Mouse (Mus musculus): Measurements from ENCODE around the gene Rap1a. TPM values are rescaled to one million over a fixed set of nuclear protein-coding genes. Genes with fewer than 3 reads are reported as not detected.

Gene Rap1a
- total and polyA plus RNA-seq, 3 experiments: 12.8 to 113 (median 101) TPM

DNA sequence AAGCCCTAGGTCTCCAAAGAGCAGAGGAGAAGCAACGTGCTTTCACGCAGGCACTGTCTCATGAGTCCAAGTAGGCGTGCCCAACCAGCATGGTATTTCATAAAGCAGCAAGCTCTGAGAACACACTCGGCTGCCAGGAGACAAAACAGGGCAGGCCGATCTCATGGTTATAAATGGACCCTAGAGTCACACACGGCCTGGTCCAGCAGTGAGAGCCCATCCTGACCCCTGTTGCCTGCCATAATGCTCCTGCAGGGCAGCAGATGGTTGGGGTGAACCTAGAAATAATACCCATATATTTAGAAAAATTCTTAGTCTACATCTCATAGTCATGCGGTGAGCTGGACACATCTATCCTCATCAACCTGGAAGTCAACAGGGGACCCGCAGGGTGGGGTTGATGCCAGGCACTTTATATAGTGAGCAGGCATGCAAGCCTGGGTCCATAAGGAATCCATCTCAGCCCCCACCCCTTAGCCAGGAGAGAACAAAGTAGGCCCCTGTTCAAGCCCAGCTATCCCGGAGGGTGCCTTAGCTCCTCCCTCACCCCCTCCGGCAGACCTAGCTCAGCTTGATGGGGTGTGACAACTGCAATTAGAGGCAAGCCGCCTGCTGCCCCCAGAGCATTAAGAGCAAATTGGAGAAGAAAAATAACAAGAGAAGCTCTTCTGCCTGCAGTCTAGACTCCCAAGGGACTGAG is 83.1 kb downstream of the Rap1a start:
- Histone ChIP-seq H3K27ac (peak overlapping the region; percentile 61), H3K4me1 (ENCODE audit: control insufficient read depth, insufficient read depth, low read length) (peaks cover 30% of the 10 kb centered on the region), H3K9ac (ENCODE audit: low read depth, low read length) (no peak overlapping the region), H3K79me2 (replicated peaks; ENCODE audit: control insufficient read depth, insufficient read depth, low read length) (no peaks in the 10 kb centered on the region), H3K4me3 (no peak overlapping the region), H3K36me3 (ENCODE audit: control insufficient read depth, insufficient read depth, low read length) (peaks cover 12% of the 10 kb centered on the region), H3K27me3 (ENCODE audit: control insufficient read depth, insufficient read depth, low read length) (no peaks in the 10 kb centered on the region)
- TF ChIP-seq CTCF (IDR thresholded peaks at IDR 0.05) (no peak), EP300 (IDR thresholded peaks at IDR 0.05; ENCODE audit: insufficient read depth, low read depth, low read length) (peak; percentile 69)
- intact Hi-C loops (cut with DNase I): no loop called here
- 54% methylated on average over 11 of the region's 11 CpGs for WGBS
- peak; percentile 41 to 68 for DNase-seq

DNA sequence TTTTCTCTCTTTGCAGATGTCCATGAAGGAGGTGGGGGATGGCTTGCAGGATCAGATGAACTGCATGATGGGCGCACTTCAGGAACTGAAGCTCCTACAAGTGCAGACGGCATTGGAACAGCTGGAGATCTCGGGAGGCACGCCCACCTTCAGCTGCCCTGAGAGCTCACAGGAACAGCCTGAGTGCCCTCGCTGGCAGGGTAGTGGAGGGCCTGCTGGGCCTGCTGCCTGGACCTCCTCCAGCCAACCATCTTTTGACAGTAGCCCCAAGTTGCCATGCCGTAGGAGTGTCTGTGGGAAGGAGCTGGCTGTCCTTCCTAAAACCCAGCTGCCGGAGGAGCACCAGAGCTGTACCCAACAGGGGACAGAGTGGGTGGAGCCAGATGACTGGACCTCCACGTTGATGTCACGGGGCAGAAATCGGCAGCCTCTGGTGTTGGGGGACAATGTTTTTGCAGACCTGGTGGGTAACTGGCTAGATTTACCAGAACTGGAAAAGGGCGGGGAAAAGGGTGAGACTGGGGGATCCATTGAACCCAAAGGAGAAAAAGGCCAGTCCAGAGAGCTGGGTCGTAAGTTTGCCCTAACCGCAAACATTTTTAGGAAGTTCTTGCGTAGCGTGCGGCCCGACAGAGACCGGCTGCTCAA is 84.7 kb downstream of the Rap1a start:
- Histone ChIP-seq H3K27me3 (ENCODE audit: control insufficient read depth, insufficient read depth, low read length) (no peaks in the 10 kb centered on the region), H3K4me1 (ENCODE audit: control insufficient read depth, insufficient read depth, low read length) (peaks cover 24% of the 10 kb centered on the region), H3K79me2 (replicated peaks; ENCODE audit: control insufficient read depth, insufficient read depth, low read length) (0 out of 2 replicates have a peak, but pooled peaks cover 2% of the 10 kb centered on the region), H3K27ac (no peak overlapping the region; the same call in 1 of the 2 replicates), H3K9ac (ENCODE audit: low read depth, low read length) (no peak overlapping the region), H3K36me3 (ENCODE audit: control insufficient read depth, insufficient read depth, low read length) (peaks cover 21% of the 10 kb centered on the region), H3K4me3 (no peak overlapping the region)
- WGBS: 70% methylated on average over 18 of the region's 18 CpGs
- DNase-seq: peak; percentile 36 to 38
- TF ChIP-seq CTCF (IDR thresholded peaks at IDR 0.05): no peak
- no peak for TF ChIP-seq POLR2A (IDR thresholded peaks at IDR 0.05; ENCODE audit: insufficient read depth, low read depth, low read length)
- TF ChIP-seq EP300 (IDR thresholded peaks at IDR 0.05; ENCODE audit: insufficient read depth, low read depth, low read length): no peak
- intact Hi-C loops (cut with DNase I): no loop called here

DNA sequence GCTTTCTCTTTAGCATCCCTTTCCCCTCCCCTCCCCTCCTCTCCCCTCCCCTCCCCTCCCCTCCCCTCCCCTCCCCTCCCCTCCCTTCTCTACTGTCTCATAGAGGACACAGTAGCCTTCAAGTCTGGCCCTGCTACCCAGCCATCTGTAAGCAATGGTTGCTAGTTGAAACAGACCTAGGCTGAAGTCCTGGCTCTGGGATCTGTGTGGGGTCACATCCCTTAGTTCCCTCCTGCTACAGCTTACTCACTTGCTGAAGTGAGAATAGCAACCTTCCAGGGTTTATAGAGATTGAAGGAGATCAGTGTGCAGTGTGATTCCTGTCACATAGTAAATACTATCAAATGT is 86.3 kb downstream of the Rap1a start:
- TF ChIP-seq POLR2A (IDR thresholded peaks at IDR 0.05; ENCODE audit: insufficient read depth, low read depth, low read length) (no peak), EP300 (IDR thresholded peaks at IDR 0.05; ENCODE audit: insufficient read depth, low read depth, low read length) (no peak), CTCF (IDR thresholded peaks at IDR 0.05) (no peak)

GRCm38 (mm10) chr3:105714091-105714819 is 86.9 kb downstream of the Rap1a start:
- Histone ChIP-seq H3K79me2 (replicated peaks; ENCODE audit: control insufficient read depth, insufficient read depth, low read length) (peaks cover 2% of the 10 kb centered on the region; the same call in 1 of the 2 replicates), H3K4me1 (ENCODE audit: control insufficient read depth, insufficient read depth, low read length) (peaks cover 25% of the 10 kb centered on the region), H3K9ac (ENCODE audit: low read depth, low read length) (peak overlapping the region; percentile 42), H3K27me3 (ENCODE audit: control insufficient read depth, insufficient read depth, low read length) (no peaks in the 10 kb centered on the region), H3K27ac (peak overlapping the region; percentile 78), H3K36me3 (ENCODE audit: control insufficient read depth, insufficient read depth, low read length) (peaks cover 30% of the 10 kb centered on the region), H3K4me3 (no peak overlapping the region)
- no peak for TF ChIP-seq POLR2A (IDR thresholded peaks at IDR 0.05; ENCODE audit: insufficient read depth, low read depth, low read length)
- no peak for TF ChIP-seq CTCF (IDR thresholded peaks at IDR 0.05)
- no peak for TF ChIP-seq EP300 (IDR thresholded peaks at IDR 0.05; ENCODE audit: insufficient read depth, low read depth, low read length)
- peak; percentile 59 to 63 for DNase-seq
- WGBS: 27% methylated on average over 8 of the region's 8 CpGs
- intact Hi-C loops (cut with DNase I): no loop called here

More for the DNA sequence above, 86.3 kb downstream of the Rap1a start:
- no peak overlapping the region for H3K9ac ChIP-seq (ENCODE audit: low read depth, low read length)
- no peak overlapping the region for H3K4me3 ChIP-seq
- no peaks in the 10 kb centered on the region for H3K27me3 ChIP-seq (ENCODE audit: control insufficient read depth, insufficient read depth, low read length)
- peaks cover 24% of the 10 kb centered on the region for H3K4me1 ChIP-seq (ENCODE audit: control insufficient read depth, insufficient read depth, low read length)
- no peak for DNase-seq
- peak overlapping the region; percentile 41; the same call in 1 of the 2 replicates for H3K27ac ChIP-seq
- H3K36me3 ChIP-seq (ENCODE audit: control insufficient read depth, insufficient read depth, low read length): peaks cover 27% of the 10 kb centered on the region
- 0 out of 2 replicates have a peak, but pooled peaks cover 2% of the 10 kb centered on the region for H3K79me2 ChIP-seq (replicated peaks; ENCODE audit: control insufficient read depth, insufficient read depth, low read length)
- intact Hi-C loops (cut with DNase I): no loop called here

GRCm38 (mm10) chr3:105712827-105713226 is 88.3 kb downstream of the Rap1a start:
- intact Hi-C loops (cut with DNase I): no loop called here
- Histone ChIP-seq H3K4me3 (no peak overlapping the region), H3K27ac (peak overlapping the region; percentile 71), H3K9ac (ENCODE audit: low read depth, low read length) (no peak overlapping the region), H3K36me3 (ENCODE audit: control insufficient read depth, insufficient read depth, low read length) (peaks cover 38% of the 10 kb centered on the region), H3K4me1 (ENCODE audit: control insufficient read depth, insufficient read depth, low read length) (peaks cover 23% of the 10 kb centered on the region), H3K79me2 (replicated peaks; ENCODE audit: control insufficient read depth, insufficient read depth, low read length) (peaks cover 2% of the 10 kb centered on the region; the same call in 1 of the 2 replicates), H3K27me3 (ENCODE audit: control insufficient read depth, insufficient read depth, low read length) (no peaks in the 10 kb centered on the region)
- DNase-seq: no peak
- TF ChIP-seq EP300 (IDR thresholded peaks at IDR 0.05; ENCODE audit: insufficient read depth, low read depth, low read length) (no peak), POLR2A (IDR thresholded peaks at IDR 0.05; ENCODE audit: insufficient read depth, low read depth, low read length) (no peak), CTCF (IDR thresholded peaks at IDR 0.05) (no peak)

All from heart, adult 2 months (tissue).